22 mouse cellular contexts compared by ENCODE assay signal in genomic region chr10:107213541-107214340, GRCm38 (mm10). TPM values are rescaled to one million over a fixed set of nuclear protein-coding genes. Genes with fewer than 3 reads are reported as not detected.
DNase-seq lines count a peak whose midpoint lies in the region; ATAC-seq lines count a peak whose summit lies in the region.
"Had no signal": no experiment of that assay in that cellular context is flagged by ENCODE, and none has a peak within 500 bp of the region (broad histone marks: within the 10 kb centered on the region; RNA-seq: fewer than 3 reads in every experiment).

No protein-coding gene starts in this region.

- ATAC-seq in erythroblast, adult 5-6 weeks (replicated peaks; ENCODE audit: low FRiP score, poor library complexity, severe bottlenecking), result no peak
- ATAC-seq: activated CD4-positive, CD25-positive, alpha-beta regulatory T cell, adult 4 months; CD4-positive, CD25-positive, alpha-beta regulatory T cell, adult 4 months; Patski had no signal

- DNase-seq in 3T3-L1 (ENCODE audit: low read depth, low spot score) (peak; percentile 94), adipocyte (ENCODE audit: low spot score) (peak; percentile 94)
- DNase-seq in lung, adult 18-20 months, result no peak
- DNase-seq: adrenal gland, adult 2 months; adrenal gland, adult 8-10 months; adrenal gland, postnatal 10 days; adrenal gland, postnatal 14 days; adrenal gland, postnatal 25 days; adrenal gland, postnatal 36 days; B cell, adult 2 months; cerebellum, adult 11 months; cerebellum, adult 11-12 months; cerebellum, adult 18-20 months; cerebellum, adult 2 months; cerebellum, adult 8-10 months had no signal

RNA-seq across cellular contexts. Expression of gene Lin7a, which starts 57.7 kb away (rescaled TPM):
- total RNA-seq in erythroblast, adult 5-6 weeks (2015; ENCODE audit: low replicate concordance), result not detected in 2 replicates
- total RNA-seq in erythroblast, adult 5-6 weeks (2017; ENCODE audit: low replicate concordance), result not detected in 2 replicates
- total RNA-seq: CH12.LX, G1E, MEL had no signal

Comparison
In these comparisons a context has a peak if more than half of its experiments do, and no peak if none do; other contexts are left out.
1. DNase-seq: peak in 3T3-L1 (single experiment) and adipocyte (single experiment); none in lung, adult 18-20 months (0 of 2).